Mouse (Mus musculus): Measurements from ENCODE around the gene Grin2d. TPM values are rescaled to one million over a fixed set of nuclear protein-coding genes. Genes with fewer than 3 reads are reported as not detected.

The Grin2d gene
- polyA plus RNA-seq, 1 experiment = 1.1 TPM

GRCm38 (mm10) chr7:45814841-45815240, 63.3 kb downstream of the Grin2d start:
- DNase-seq (ENCODE audit: low read depth, low spot score) = no peak
- 4% methylated on average over 5 of the region's 5 CpGs for WGBS

DNA sequence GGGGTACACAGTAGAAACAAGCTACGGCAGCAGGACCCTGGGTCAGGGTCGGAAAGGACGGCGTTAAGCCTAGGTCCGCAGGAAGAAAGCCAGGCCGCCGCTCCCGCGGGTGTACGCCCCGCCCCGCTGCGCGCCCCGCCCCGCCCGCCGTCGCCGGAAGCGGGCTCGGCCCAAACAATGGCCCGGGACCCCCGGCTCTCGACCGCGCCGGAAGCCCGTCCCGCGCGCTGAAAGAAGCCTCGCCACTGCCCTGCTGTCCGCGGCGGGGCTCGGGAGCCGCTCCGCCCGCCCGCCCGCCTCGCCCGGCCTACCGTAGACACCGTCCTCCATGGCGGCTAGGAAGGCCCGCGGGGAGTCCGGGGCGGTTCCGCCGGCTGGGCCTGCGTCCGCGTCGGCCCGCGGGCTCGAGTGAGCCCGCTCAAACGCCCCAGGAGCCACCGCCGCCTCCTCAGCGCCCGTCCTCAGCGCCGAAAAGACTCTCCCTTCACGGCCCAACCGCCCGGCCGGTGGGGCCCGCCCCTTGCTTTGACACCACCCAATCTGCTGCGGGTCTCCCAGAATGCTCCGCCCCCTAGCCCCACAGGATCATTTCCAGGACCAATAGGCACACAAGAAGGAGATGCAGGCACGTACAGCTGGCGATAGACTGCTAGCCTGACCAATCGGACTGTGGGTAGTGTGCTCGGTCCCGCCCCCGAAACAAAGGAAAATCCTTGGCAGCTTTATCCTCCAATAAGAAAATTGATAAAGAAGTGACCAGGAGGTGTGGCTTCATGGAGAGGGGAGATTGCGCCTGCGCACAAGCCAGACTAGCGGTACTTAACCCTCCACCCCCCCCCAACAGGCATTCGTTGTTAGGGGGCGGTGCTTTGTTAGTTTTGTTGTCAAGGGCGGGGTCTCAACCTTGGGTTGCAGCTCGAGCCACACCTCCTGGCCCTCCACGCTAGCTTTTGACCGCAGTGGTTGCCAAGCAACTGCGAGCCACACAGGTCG, 64.1 kb downstream of the Grin2d start, which contains the start of gene Cyth2:
Gene Cyth2, minus strand, starts transcription at position 795 of the 993 bp plus-strand sequence.
- peak; percentile 99 for DNase-seq (ENCODE audit: low read depth, low spot score)
- WGBS = under 1% methylated on average over 92 of the region's 92 CpGs

DNA sequence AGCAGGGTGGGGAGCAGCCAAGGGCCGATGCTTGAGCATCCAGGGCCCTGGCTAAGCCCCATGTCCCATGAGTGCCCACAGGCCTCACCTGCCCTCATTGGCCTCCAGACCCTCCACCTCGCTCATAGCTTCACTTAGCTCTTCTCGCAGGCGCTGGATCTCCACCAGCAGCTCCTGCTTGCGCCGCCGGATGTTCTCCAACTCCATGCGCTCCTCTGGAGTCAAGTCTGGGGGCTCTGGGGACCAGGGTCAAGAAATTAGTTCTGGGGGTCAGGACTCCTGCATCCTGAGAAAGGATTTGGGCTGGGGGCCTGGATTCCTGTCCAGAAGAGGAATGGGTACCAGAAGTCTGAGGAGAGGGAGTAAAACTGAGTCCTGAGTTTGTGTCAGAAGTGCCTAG, 65.3 kb downstream of the Grin2d start:
- DNase-seq (ENCODE audit: low read depth, low spot score) = no peak
- WGBS = 88% methylated on average over 8 of the region's 8 CpGs

- 84% methylated on average over 14 of the region's 14 CpGs for WGBS
Observed at GRCm38 (mm10) chr7:45809276-45810075, 68.7 kb downstream of the Grin2d start.

DNA sequence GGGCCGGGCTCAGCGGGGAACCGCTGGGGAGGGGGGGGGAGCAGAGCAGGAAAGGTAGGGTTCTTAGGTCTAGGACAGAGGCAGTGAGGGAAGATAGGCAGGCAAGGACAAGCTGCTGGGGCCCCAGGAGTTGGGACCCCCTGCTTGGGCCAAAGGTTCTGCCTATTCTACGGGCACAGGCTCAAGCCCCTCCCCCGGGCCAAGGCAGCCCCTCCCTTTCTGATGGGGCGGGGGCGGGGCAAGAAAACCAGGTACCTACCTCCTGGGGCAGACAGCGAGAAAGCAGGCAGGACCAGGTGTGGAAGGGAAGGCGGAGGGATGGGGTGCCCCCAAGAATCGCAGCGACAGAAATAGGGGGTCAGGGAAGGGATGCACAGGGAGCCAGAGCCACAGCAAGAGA, 69.7 kb downstream of the Grin2d start:
- DNase-seq (ENCODE audit: low read depth, low spot score) = no peak
- 61% methylated on average over 11 of the region's 11 CpGs for WGBS

More at GRCm38 (mm10) chr7:45809276-45810075, 68.7 kb downstream of the Grin2d start:
- no peak for DNase-seq (ENCODE audit: low read depth, low spot score)

GRCm38 (mm10) chr7:45805941-45806340, 72.2 kb downstream of the Grin2d start:
- 68% methylated on average over 5 of the region's 5 CpGs for WGBS
- no peak for DNase-seq (ENCODE audit: low read depth, low spot score)

- WGBS = 85% methylated on average over 6 of the region's 6 CpGs
- no peak for DNase-seq (ENCODE audit: low read depth, low spot score)
Observed at GRCm38 (mm10) chr7:45802551-45802950, 75.6 kb downstream of the Grin2d start.

DNA sequence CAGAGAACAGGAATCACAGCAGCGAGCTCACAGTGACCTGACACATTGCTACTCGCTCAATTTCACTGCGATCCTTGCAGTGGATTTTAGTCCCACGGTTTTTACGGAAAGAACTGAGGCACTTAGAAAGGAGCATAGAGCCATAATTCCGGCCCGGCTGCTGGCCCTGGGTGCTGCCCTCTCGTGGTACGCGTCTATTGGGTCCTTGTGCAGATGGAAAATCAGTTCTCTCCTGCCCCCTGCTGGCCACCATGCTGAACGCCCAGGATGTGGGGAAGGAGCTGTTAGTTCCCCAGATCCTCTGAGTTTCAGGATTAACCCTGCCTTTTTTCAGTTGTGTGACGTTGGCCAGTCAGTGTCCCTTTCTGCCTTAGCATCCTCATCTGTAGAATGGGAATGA, 76.8 kb downstream of the Grin2d start:
- under 1% methylated on average over 12 of the region's 12 CpGs for WGBS
- DNase-seq (ENCODE audit: low read depth, low spot score) = peak; percentile 85

GRCm38 (mm10) chr7:45800546-45801204, 77.5 kb downstream of the Grin2d start:
- DNase-seq (ENCODE audit: low read depth, low spot score) = no peak
- 3% methylated on average over 25 of the region's 25 CpGs for WGBS

DNA sequence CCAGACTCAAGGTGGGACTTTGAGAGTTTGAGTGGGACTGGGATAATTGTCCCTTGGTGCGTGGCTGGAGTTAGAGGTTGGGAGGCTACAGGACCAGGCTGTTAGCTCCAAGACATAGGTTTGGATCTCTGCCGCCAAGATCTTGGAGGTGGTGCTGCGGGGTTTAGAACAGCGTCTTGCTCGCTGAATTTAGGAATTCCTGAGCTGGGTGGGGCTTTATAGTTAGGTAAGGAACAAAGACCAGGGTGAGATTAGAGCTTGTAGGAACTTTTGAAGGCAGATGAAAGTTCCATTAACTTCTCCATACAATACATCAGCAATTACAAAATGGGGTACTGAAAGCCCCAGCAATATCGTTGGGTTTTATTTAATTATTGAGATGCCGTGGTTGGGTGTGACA, 78.2 kb downstream of the Grin2d start:
- no peak for DNase-seq (ENCODE audit: low read depth, low spot score)
- WGBS = 25% methylated on average over 7 of the region's 7 CpGs

- DNase-seq (ENCODE audit: low read depth, low spot score) = no peak
- 34% methylated on average over 7 of the region's 7 CpGs for WGBS
Observed at GRCm38 (mm10) chr7:45798931-45799330, 79.2 kb downstream of the Grin2d start.

- WGBS = 3% methylated on average over 19 of the region's 19 CpGs
- DNase-seq (ENCODE audit: low read depth, low spot score) = no peak
Observed at GRCm38 (mm10) chr7:45798511-45798836, 79.7 kb downstream of the Grin2d start.

- no peak for DNase-seq (ENCODE audit: low read depth, low spot score)
- WGBS = 4% methylated on average over 59 of the region's 60 CpGs
Observed at GRCm38 (mm10) chr7:45797661-45798510, 80.3 kb downstream of the Grin2d start.

DNA sequence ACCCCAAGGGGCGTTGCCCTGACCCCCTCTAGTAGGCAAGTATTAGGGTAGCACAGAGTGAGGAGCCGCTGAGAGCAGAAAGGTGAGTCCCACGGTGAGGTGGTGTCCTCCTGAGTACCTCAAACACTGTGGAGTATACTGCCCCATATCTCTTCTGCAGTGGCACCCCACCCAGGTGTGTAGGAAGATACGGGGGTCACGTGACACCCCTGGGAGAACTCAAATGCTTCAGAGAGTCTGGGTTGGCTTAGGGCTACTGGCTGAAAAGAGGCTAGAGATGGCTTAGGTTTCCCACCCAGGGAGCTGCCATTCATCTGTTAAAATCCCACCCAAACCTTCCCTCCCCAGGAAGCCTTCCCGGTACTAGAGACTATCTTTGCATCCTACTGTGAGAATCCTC, 81.2 kb downstream of the Grin2d start:
- DNase-seq (ENCODE audit: low read depth, low spot score) = no peak
- WGBS = 65% methylated on average over 6 of the region's 6 CpGs

GRCm38 (mm10) chr7:45794971-45795370, 83.2 kb downstream of the Grin2d start:
- WGBS = 91% methylated on average over 29 of the region's 29 CpGs

GRCm38 (mm10) chr7:45793969-45794585, 84.1 kb downstream of the Grin2d start:
- DNase-seq (ENCODE audit: low read depth, low spot score) = no peak
- 88% methylated on average over 44 of the region's 44 CpGs for WGBS

More at GRCm38 (mm10) chr7:45794971-45795370, 83.2 kb downstream of the Grin2d start:
- DNase-seq (ENCODE audit: low read depth, low spot score) = no peak

- DNase-seq (ENCODE audit: low read depth, low spot score) = no peak
- WGBS = 88% methylated on average over 24 of the region's 24 CpGs
Observed at GRCm38 (mm10) chr7:45793240-45793639, 84.9 kb downstream of the Grin2d start.

DNA sequence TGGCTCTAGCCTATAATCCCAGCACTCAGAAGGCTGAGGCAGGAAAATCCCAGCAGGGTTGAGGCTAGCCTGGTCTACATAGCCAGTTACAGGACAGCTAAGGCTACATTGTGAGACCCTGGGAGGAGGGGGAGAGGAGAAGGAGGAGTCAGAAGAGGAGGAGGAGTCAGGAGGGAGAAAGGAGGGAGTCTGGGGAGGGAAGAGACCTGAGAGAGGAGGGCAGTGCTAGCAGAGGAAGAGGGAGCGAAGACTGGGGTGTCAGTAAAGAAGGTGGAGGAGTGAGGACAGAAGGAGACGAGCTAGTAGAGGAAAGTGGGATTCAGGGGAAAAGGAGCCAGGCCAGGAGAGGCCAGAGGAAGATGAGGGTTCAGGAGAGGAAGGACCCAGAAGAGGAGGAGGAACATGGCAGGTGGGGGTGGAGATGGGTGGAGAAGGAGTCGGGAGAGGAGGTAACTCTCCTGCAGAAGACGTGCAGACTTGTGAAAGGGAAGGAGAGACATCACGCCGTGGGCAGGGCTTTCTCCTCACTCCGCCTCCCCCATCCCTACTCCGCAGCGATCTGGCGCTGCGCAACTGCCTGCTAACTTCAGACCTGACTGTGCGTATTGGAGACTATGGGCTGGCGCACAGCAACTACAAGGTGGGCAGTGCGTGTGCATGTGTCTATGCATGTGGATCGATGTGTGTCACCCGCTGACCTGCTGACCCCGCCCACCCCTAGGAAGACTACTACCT, 86.3 kb downstream of the Grin2d start:
- 77% methylated on average over 17 of the region's 17 CpGs for WGBS
- no peak for DNase-seq (ENCODE audit: low read depth, low spot score)

Measured in large intestine, adult 2 months (tissue).